Mouse (Mus musculus): ENCODE data around the gene Igfbp4. TPM values are rescaled to one million over a fixed set of nuclear protein-coding genes. Genes with fewer than 3 reads are reported as not detected.
A peak's percentile ranks its signal among the peaks of the same experiment; 100 is the strongest.

Gene Igfbp4
- polyA plus RNA-seq, 1 experiment from 2014 or later = 228 TPM

- H3K9ac ChIP-seq (ENCODE audit: low read length) = no peak overlapping the region
- DNase-seq (ENCODE audit: low spot score) (no peak), ATAC-seq (ENCODE audit: low FRiP score, low TSS enrichment) (no peak)
- no peak overlapping the region for H3K4me3 ChIP-seq (ENCODE audit: low read depth, low read length)
- no peak for TF ChIP-seq EP300 (optimal IDR thresholded peaks at IDR 0.05)
- TF ChIP-seq CTCF (IDR thresholded peaks at IDR 0.05; ENCODE audit: low read depth) = no peak
- H3K4me2 ChIP-seq (replicated peaks; ENCODE audit: low read depth) = no peak overlapping the region
- no peaks in the 10 kb centered on the region for H3K36me3 ChIP-seq (ENCODE audit: control insufficient read depth, insufficient read depth, low read length)
- H3K27ac ChIP-seq (replicated peaks) = no peak overlapping the region
- H3K27me3 ChIP-seq (ENCODE audit: control insufficient read depth, insufficient read depth, low read length) = no peaks in the 10 kb centered on the region
- 74% methylated on average over 8 of the region's 8 CpGs for WGBS
- H3K4me1 ChIP-seq (replicated peaks; ENCODE audit: control insufficient read depth, insufficient read depth) = no peaks in the 10 kb centered on the region; the same call in 1 of the 2 replicates
- no peaks in the 10 kb centered on the region for H3K9me3 ChIP-seq (ENCODE audit: control insufficient read depth, low read length)
Observed at GRCm38 (mm10) chr11:99077869-99078268, 36.8 kb downstream of the Igfbp4 start.

- no peak overlapping the region for H3K4me2 ChIP-seq (replicated peaks; ENCODE audit: low read depth)
- peak overlapping the region; percentile 31; the same call in 1 of the 2 replicates for H3K9ac ChIP-seq (ENCODE audit: low read length)
- no peaks in the 10 kb centered on the region for H3K9me3 ChIP-seq (ENCODE audit: control insufficient read depth, low read length)
- H3K27me3 ChIP-seq (ENCODE audit: control insufficient read depth, insufficient read depth, low read length) = no peaks in the 10 kb centered on the region
- no peaks in the 10 kb centered on the region; the same call in 1 of the 2 replicates for H3K4me1 ChIP-seq (replicated peaks; ENCODE audit: control insufficient read depth, insufficient read depth)
- no peaks in the 10 kb centered on the region for H3K36me3 ChIP-seq (ENCODE audit: control insufficient read depth, insufficient read depth, low read length)
- DNase-seq (ENCODE audit: low spot score) (no peak), ATAC-seq (ENCODE audit: low FRiP score, low TSS enrichment) (no peak)
- TF ChIP-seq CTCF (IDR thresholded peaks at IDR 0.05; ENCODE audit: low read depth) = no peak
- TF ChIP-seq EP300 (optimal IDR thresholded peaks at IDR 0.05) = no peak
- H3K4me3 ChIP-seq (ENCODE audit: low read depth, low read length) = no peak overlapping the region
- no peak overlapping the region; the same call in 1 of the 2 replicates for H3K27ac ChIP-seq (replicated peaks)
- WGBS = 76% methylated on average over 9 of the region's 9 CpGs
Observed at GRCm38 (mm10) chr11:99080902-99081543, 40.0 kb downstream of the Igfbp4 start.

GRCm38 (mm10) chr11:99081566-99081965 lies 40.5 kb downstream of the Igfbp4 start:
- no peak overlapping the region for H3K9ac ChIP-seq (ENCODE audit: low read length)
- TF ChIP-seq EP300 (optimal IDR thresholded peaks at IDR 0.05) (no peak), CTCF (IDR thresholded peaks at IDR 0.05; ENCODE audit: low read depth) (no peak)
- no peaks in the 10 kb centered on the region for H3K9me3 ChIP-seq (ENCODE audit: control insufficient read depth, low read length)
- no peaks in the 10 kb centered on the region for H3K36me3 ChIP-seq (ENCODE audit: control insufficient read depth, insufficient read depth, low read length)
- no peak for DNase-seq (ENCODE audit: low spot score)
- 69% methylated on average over 3 of the region's 3 CpGs for WGBS
- no peak overlapping the region for H3K4me3 ChIP-seq (ENCODE audit: low read depth, low read length)
- no peaks in the 10 kb centered on the region for H3K27me3 ChIP-seq (ENCODE audit: control insufficient read depth, insufficient read depth, low read length)
- peak overlapping the region; percentile 35; the same call in 1 of the 2 replicates for H3K27ac ChIP-seq (replicated peaks)
- no peaks in the 10 kb centered on the region; the same call in 1 of the 2 replicates for H3K4me1 ChIP-seq (replicated peaks; ENCODE audit: control insufficient read depth, insufficient read depth)
- H3K4me2 ChIP-seq (replicated peaks; ENCODE audit: low read depth) = no peak overlapping the region
- no peak for ATAC-seq (ENCODE audit: low FRiP score, low TSS enrichment)

GRCm38 (mm10) chr11:99082098-99082497 lies 41.1 kb downstream of the Igfbp4 start:
- no peaks in the 10 kb centered on the region for H3K9me3 ChIP-seq (ENCODE audit: control insufficient read depth, low read length)
- no peaks in the 10 kb centered on the region; the same call in 1 of the 2 replicates for H3K4me1 ChIP-seq (replicated peaks; ENCODE audit: control insufficient read depth, insufficient read depth)
- TF ChIP-seq CTCF (IDR thresholded peaks at IDR 0.05; ENCODE audit: low read depth) (no peak), EP300 (optimal IDR thresholded peaks at IDR 0.05) (no peak)
- peak; percentile 65; the same call in 1 of the 2 replicates for ATAC-seq (ENCODE audit: low FRiP score, low TSS enrichment)
- no peaks in the 10 kb centered on the region for H3K27me3 ChIP-seq (ENCODE audit: control insufficient read depth, insufficient read depth, low read length)
- DNase-seq (ENCODE audit: low spot score) = peak; percentile 39
- H3K4me2 ChIP-seq (replicated peaks; ENCODE audit: low read depth) = no peak overlapping the region
- no peak overlapping the region for H3K4me3 ChIP-seq (ENCODE audit: low read depth, low read length)
- H3K9ac ChIP-seq (ENCODE audit: low read length) = no peak overlapping the region
- peak overlapping the region; percentile 35; the same call in 1 of the 2 replicates for H3K27ac ChIP-seq (replicated peaks)
- 33% methylated on average over 8 of the region's 8 CpGs for WGBS
- H3K36me3 ChIP-seq (ENCODE audit: control insufficient read depth, insufficient read depth, low read length) = no peaks in the 10 kb centered on the region

- DNase-seq (ENCODE audit: low spot score) (no peak), ATAC-seq (ENCODE audit: low FRiP score, low TSS enrichment) (no peak)
- Histone ChIP-seq H3K9me3 (ENCODE audit: control insufficient read depth, low read length) (no peaks in the 10 kb centered on the region), H3K4me3 (ENCODE audit: low read depth, low read length) (no peak overlapping the region), H3K9ac (ENCODE audit: low read length) (no peak overlapping the region), H3K36me3 (ENCODE audit: control insufficient read depth, insufficient read depth, low read length) (no peaks in the 10 kb centered on the region), H3K4me2 (replicated peaks; ENCODE audit: low read depth) (no peak overlapping the region), H3K27me3 (ENCODE audit: control insufficient read depth, insufficient read depth, low read length) (no peaks in the 10 kb centered on the region), H3K27ac (replicated peaks) (0 out of 2 replicates have a peak overlapping the region, but pooled peaks have one; percentile 35), H3K4me1 (replicated peaks; ENCODE audit: control insufficient read depth, insufficient read depth) (no peaks in the 10 kb centered on the region; the same call in 1 of the 2 replicates)
- no peak for TF ChIP-seq CTCF (IDR thresholded peaks at IDR 0.05; ENCODE audit: low read depth)
- no peak for TF ChIP-seq EP300 (optimal IDR thresholded peaks at IDR 0.05)
- 82% methylated on average over 8 of the region's 8 CpGs for WGBS
Observed at GRCm38 (mm10) chr11:99083516-99083915, 42.5 kb downstream of the Igfbp4 start.

- Histone ChIP-seq H3K4me2 (replicated peaks; ENCODE audit: low read depth) (no peak overlapping the region), H3K9ac (ENCODE audit: low read length) (no peak overlapping the region), H3K36me3 (ENCODE audit: control insufficient read depth, insufficient read depth, low read length) (no peaks in the 10 kb centered on the region), H3K27me3 (ENCODE audit: control insufficient read depth, insufficient read depth, low read length) (no peaks in the 10 kb centered on the region), H3K4me3 (ENCODE audit: low read depth, low read length) (no peak overlapping the region), H3K27ac (replicated peaks) (no peak overlapping the region), H3K4me1 (replicated peaks; ENCODE audit: control insufficient read depth, insufficient read depth) (no peaks in the 10 kb centered on the region; the same call in 1 of the 2 replicates), H3K9me3 (ENCODE audit: control insufficient read depth, low read length) (no peaks in the 10 kb centered on the region)
- DNase-seq (ENCODE audit: low spot score) (no peak), ATAC-seq (ENCODE audit: low FRiP score, low TSS enrichment) (no peak)
- 56% methylated on average over 9 of the region's 9 CpGs for WGBS
- TF ChIP-seq EP300 (optimal IDR thresholded peaks at IDR 0.05) (no peak), CTCF (IDR thresholded peaks at IDR 0.05; ENCODE audit: low read depth) (no peak)
Observed at GRCm38 (mm10) chr11:99084366-99084765, 43.3 kb downstream of the Igfbp4 start.

Data from stomach, postnatal 0 days (tissue).